Mouse (Mus musculus): ENCODE data around the gene Rgl2. TPM values are rescaled to one million over a fixed set of nuclear protein-coding genes. Genes with fewer than 3 reads are reported as not detected.
"Not testable (repeated sequence)": the region's sequence is repeated elsewhere in the genome, so short reads cannot be mapped to it uniquely, and the experiment has no call there.

Rgl2 gene
- total RNA-seq, 2 experiments from 2014 or later: 22.7 to 37.9 TPM

DNA sequence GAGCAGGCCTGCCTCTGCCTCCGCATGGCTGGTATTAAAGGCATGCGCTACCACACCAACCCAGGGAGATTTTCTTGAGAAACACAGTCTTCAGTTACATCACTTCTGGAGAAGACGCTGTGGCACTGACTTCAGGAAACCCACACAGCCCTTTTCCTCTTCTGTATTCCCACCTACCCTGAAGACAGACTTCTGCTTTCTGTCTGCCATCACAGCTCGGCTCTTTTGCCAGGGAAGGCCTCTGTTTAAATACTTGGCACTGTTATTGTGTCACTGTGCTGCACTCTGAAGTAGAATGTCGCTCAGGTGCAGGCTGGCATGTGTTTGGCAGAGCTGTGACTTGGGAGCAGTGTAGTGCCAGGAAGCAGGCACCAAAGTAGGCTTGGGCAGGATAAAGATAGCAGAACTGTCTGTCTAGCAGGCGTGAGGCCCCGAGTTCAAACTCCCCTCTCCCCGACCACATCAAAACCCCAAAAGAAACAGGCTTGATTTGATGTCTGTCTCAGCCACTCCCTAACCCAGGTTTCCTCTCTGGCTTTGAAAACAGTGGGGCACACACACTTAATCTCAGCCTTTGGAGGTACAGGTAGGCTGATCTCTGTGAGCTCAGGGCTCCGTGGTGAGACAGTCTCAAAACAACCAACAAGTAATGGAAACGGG is 18.2 kb downstream of the Rgl2 start:
- peak; percentile 32 for ATAC-seq (replicated peaks; ENCODE audit: poor library complexity)

DNA sequence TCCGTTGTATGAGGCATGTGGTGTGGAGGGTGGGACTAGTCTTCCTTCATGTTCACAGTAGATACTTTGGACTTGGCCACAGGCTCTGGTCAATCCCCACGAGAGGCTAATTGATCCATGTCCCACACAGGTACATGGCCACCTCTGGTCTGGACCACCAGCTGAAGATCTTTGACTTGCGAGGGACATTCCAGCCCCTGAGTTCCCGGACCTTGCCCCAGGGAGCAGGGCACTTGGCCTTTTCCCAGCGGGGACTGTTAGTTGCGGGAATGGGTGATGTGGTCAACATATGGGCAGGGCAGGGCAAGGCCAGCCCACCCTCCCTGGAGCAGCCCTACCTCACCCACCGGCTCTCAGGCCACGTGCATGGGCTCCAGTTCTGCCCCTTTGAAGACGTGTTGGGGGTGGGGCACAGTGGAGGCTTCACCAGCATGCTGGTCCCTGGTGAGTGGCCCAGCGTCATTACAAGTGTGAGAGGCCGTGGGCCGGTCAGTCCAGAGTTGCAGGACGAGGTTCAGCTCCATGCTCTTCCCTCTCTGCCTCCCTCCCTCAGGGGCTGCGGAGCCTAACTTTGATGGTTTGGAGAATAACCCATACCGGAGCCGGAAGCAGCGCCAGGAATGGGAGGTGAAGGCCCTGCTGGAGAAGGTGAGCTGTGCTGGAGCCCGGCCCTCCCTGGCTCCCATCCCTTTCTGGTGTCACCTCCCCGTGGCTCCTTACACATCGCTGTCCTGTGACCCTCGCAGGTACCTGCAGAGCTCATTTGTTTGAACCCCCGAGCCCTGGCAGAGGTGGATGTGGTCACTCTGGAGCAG is 19.0 kb downstream of the Rgl2 start:
- no peak for ATAC-seq (replicated peaks; ENCODE audit: poor library complexity)

DNA sequence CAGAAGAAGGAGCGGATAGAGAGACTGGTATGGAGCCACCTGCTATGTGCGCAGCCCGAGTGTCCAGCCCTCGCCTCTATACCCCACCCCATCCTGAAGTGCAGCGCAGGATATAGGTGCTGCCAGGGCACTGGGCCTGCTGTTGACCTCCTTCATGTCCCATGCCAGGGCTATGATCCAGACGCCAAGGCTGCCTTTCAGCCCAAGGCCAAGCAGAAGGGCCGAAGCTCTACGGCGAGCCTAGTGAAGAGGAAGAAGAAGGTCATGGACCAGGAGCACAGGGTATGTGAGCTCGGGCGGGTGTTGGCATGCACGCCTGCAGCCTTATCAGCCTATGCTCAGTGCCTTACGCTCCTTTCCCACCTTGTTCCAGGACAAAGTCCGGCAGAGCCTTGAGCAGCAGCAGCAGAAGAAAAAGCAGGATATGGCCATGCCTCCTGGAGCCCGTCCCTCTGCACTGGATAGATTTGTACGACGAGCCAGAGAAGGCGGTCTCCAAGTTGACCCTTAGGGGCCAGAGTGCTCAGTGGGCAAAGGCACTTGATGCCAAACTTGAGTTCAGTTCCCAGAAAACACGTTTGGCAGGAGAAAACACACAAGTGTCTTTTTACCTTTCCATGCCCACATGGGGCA is 19.7 kb downstream of the Rgl2 start:
- ATAC-seq (replicated peaks; ENCODE audit: poor library complexity): no peak

DNA sequence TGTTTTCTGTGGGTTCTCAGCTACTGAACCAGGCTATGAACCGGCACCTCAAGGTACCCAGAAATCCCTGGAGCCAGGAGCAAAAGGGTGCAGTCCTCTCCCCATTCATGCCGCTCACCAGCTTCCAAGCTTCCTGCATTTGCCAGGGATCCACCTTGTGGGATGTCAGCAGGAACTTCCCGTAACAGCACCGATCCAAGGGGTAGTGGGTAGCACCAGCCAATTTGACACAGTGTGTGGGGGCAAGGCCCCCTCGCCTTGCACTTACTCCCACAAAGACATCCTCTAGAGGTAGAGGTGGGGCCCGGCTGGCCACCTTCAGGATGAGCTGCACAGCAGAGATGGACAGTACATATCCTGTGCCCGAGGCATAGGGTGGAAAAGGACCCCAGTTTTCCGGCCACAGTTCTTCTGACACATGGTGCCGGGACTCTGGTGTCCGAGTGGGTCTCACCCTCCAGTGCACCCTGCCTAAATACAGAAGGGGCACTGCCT is 20.8 kb downstream of the Rgl2 start:
- no peak for ATAC-seq (replicated peaks; ENCODE audit: poor library complexity)

DNA sequence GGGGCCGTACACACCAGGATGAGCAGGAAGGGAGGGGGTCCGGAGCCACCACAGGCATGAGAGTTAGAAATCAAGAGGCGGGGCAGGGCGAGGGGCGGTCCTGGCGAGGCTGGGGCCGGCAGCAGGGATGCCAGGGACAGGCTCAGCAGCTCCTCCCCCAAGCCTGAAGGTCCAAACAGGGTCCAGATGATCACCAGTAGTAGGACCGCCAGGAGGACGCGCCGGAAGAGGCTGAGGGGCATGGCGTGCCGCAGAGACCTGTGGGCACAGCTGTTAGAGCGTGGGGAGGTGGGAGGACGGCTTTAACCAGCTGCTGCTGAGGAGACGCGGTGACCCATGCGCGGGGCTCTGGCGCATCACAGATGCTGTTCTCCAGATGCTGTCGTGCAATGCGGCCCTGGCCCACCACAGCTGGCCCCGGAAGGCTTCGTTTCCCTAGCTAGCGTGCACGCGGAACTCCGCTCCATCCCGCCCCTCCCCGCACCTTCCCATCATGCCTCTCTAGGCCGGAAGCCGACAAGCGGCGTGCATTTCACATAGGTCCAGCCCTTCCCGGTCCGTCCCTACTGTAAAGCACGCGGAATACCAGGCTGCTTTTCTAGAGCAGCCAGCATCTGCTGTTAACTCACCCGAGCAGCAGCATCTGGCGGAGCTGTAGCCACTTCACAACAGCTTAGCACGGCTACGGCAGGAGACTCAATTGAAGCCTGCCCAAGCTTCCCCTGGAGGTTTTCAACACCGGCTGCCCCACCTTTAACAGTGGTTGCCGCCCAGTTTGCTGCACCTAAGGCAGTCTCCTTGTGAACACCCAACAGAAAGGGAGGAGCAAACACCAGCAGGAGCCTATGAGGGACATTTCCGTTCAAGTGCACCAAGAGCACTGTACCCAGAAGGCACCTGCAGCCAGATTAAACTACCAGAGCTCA is 21.9 kb downstream of the Rgl2 start, which contains the start of gene B3galt4:
B3galt4 (minus strand) TSS at position 468 of the 926 bp plus-strand sequence.
- ATAC-seq (replicated peaks; ENCODE audit: poor library complexity): peak; percentile 52

DNA sequence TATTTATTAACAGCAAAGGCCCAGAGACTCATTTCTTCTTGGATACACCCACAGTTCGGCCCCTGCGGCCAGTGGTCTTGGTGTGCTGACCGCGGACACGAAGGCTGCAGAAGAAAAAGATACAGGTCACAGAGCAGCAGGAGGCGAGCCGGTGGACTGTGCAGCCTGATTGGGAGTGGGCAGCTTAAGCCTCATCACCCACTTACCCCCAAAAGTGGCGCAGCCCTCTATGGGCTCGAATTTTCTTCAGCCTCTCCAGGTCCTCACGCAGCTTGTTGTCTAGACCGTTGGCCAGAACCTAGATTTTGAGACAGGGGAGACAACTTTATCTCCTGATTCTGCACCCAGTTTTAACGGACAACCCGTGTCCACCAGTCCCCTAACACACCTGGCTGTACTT is 22.7 kb downstream of the Rgl2 start:
- not testable (repeated sequence) for ATAC-seq (replicated peaks; ENCODE audit: poor library complexity)

DNA sequence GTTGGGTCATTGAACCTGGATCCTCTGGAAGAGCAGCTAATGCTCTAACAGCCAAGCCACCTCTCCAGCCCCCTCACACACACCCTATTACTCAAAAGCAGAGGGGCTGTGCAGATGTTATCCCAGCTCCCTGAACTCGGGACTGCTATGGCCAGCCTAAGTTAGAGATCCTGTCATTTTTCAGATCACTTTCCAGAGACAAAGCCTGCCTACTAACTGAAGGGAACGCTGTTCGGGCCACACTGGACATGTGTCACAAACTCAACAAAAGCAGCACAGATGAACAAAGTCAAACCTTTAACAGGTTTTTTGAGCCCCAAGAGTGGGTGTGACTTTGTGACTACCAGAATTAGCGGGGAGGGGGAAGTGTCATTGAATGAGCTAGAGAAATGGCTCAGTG is 23.5 kb downstream of the Rgl2 start:
- ATAC-seq (replicated peaks; ENCODE audit: poor library complexity): no peak

DNA sequence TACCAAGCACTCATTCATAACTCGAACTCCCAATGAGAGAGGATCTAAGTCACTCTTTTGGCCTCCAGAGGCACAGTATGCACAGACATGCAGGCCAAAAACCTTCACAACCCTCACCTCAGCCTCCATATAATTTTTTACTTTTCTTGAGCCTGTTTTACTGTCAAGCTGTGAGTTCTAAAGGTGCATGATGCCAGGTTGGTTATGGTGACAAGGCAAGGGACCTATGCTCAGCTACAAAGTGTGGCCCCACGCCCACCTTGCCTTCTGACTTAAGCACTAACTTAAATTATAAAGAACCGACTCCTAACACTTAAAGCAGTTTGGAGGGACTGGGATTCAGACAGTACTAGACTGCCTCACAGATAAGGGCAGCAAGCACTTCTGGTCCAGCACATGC is 24.0 kb downstream of the Rgl2 start:
- no peak for ATAC-seq (replicated peaks; ENCODE audit: poor library complexity)

DNA sequence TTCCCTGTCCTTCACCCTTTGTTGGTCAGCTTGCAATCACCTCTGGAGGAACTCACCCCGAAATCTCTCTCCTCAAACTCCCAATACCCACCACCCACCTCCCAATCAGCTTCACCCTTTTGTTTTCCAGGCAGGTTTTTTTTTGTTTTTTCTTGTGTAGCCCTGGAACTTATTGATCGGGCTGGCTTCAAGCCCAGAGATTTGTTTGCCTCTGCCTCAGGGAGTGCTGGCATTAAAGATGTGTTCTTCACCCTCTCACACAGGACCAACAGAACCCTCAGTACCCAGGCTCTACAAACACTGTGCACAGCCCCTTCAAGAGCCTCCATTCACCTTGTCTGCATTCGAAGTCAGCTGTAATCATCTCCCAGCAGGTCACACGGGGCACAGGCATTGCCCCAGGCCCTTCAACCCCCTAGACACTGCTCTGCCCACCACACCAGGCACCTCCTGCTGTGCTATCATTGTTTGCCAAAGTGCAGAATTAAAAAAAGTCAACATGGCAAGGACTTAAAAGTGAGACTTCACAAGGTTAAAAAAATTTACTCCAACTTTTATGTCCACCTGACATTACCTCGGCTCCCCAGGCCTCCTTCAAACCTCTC is 24.7 kb downstream of the Rgl2 start:
- no peak for ATAC-seq (replicated peaks; ENCODE audit: poor library complexity)

DNA sequence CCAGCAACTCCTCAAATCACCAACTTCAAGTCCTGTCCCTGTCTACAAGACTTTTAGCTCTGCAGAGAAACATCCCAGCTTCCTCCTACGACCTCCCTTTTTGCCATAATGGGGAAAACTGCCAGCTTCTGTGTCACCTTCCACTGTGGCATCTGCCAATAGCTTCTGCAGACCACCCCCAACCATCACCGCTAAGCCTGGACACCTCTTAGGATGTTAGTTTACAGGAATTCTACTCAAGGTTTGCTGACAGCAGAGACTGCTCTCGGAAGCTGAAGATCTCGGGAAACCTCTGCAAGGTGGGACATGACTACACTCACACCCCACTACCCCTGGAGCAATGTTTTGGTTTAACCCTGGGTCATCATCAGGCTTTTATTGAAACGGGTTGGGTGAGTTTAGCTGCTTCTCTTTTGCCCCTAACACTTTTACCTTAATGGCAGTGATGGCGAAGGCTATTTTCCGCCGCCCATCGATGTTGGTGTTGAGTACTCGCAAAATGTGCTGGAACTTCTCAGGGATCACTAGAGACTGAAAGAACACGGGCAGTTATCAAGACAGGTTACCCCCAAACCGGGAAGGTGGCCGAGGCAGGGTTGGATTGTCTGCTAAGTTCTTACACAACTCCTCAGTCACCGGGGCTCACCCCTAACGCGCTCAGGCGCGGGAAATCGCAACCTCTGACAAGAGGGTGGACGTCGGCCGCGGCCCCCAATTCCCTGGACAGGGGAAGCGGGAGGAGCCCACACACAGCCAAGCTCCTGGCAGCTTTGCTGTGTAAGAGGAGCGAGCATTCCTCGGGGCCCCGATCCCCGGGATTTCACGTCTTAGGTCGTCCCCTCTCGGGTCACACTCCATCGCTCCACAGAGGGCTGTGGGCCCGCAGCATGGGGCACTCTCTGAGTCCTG is 25.6 kb downstream of the Rgl2 start:
- ATAC-seq (replicated peaks; ENCODE audit: poor library complexity): peak; percentile 0; the same call in 1 of the 2 replicates

DNA sequence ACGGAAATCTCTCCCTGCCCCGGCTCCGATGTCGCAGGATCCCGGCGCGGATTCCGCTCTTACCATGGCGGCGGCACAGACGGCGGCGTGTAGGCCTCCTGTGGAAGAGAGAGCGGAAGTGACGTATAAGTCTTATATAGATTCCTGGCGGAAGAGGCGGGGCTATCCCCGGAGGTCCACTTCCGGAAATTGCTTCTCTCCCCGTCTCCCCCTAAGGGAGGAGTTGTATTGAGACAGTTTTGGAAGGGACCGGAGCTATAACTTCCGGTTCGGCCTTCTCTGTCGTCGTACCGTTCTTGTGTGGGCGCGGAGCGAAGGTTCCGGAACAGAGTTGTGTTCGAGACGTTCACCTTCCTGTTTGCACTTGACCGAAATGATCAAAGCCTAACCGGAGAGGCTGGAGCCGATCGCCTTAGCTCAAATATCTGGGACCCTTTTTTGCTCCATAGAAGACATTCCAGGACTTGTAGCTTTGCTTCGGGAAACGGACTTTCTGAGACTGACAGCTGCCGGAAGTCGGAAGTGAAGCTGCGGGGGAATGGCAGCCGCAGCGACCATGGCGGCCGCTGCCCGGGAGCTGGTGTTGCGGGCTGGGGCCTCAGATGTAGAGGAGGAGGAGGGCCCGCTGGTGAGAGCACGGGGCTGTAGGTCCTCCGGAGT is 26.3 kb downstream of the Rgl2 start, which contains the start of the genes Vps52 and Rps18:
Vps52 (plus strand) TSS at position 258 of the 660 bp plus-strand sequence.
Rps18 (minus strand) TSS at position 447 of the 660 bp plus-strand sequence.
- peak; percentile 68 for ATAC-seq (replicated peaks; ENCODE audit: poor library complexity)

DNA sequence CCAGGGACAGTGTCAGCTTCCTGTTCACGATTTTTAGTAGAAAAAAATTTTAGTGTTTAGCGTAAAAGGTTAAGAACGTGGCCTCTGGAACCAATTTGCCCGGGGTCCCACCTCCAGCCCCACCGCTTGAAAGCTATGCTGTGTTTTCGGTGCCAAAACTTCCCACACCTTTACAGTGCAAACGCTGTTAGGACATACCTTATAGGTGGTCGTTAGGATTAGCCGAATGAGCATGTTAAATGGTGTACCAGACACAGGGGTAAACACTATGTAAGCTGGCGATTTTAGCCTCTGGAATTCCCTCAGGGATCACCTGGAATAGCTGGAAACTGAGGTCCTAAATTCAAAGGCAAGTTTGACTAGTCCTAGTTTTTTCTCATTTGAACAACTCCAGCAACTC is 27.0 kb downstream of the Rgl2 start:
- ATAC-seq (replicated peaks; ENCODE audit: poor library complexity): no peak

DNA sequence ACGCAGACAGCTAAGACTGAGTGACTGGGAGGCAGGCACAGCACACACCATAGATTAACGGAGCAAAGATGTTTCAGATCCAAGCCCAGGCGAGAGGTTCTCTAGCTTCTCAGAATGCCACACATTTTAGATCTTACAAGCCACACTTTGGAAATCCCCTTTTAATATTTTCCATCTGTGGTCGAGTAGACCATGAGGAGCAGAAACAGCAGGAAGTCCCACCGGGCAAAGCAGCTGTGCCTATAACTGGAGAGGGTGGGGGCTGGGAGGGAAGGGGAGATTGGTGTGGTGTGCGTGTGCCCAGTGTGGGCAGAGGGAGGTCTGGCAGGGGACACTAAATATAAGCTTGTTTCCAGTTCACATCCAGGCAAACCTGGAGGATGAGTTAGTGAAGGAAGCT is 28.1 kb downstream of the Rgl2 start:
- ATAC-seq (replicated peaks; ENCODE audit: poor library complexity): no peak

DNA sequence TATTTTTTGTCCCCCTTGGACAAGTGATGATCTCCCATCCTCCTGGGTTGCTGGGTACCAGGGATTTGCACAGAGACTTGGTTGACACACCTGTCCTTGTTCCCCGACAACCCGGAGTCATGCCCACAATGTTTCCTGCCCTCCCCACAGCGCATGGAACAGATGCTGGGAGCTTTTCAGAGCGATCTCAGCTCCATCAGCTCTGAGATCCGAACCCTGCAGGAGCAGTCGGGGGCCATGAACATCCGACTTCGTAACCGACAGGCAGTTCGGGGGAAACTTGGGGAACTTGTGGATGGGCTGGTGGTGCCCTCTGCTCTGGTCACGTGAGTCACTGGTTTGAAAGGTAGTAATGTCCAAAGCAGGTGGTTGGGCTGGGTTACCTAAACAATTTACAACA is 29.1 kb downstream of the Rgl2 start:
- no peak for ATAC-seq (replicated peaks; ENCODE audit: poor library complexity)

DNA sequence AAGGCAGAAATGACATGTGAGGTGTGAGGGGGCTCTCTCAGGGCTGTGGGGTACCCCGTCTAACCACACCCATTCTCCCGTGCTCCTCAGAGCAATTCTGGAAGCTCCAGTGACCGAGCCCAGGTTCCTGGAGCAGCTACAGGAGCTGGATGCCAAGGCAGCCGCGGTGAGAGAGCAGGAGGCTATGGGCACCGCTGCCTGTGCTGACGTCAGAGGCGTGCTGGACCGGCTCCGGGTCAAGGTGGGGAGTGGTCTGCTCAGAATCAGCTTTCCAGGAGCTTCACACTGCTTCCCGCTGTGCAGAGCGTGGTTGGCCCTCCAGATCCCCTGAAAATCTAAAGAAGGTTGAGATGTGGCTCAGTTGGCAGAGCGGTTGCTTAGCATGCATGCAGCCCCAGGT is 29.8 kb downstream of the Rgl2 start:
- ATAC-seq (replicated peaks; ENCODE audit: poor library complexity): no peak

DNA sequence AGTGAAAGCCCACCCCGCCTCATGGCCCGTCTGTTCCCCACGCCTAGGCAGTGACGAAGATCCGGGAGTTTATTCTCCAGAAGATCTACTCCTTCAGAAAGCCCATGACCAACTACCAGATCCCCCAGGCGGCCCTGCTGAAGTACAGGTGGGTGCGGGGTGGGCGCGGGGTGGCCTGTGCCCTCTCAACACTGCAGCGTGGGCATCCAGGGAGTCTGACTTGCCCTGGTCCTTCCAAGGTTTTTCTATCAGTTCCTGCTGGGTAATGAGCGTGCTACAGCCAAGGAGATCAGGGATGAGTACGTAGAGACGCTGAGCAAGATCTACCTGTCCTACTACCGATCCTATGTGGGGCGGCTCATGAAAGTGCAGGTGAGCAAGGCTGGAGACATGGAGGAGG is 30.6 kb downstream of the Rgl2 start:
- no peak for ATAC-seq (replicated peaks; ENCODE audit: poor library complexity)

DNA sequence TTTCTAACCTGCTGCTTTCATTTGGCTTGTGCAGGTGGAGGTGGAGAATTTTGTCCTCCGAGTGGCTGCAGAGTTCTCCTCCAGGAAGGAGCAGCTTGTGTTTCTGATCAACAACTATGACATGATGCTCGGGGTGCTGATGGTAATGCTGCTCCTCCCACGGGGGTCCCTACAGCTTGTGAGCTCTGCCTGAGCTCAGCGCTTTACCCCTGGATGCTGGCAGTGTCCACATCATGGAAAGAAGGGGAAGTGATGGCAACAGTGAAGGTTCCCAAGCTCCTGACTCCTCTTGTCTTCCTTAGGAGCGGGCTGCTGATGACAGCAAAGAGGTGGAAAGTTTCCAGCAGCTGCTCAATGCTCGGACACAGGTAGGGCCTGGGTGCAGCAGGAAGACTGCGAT is 33.5 kb downstream of the Rgl2 start:
- ATAC-seq (replicated peaks; ENCODE audit: poor library complexity): no peak

DNA sequence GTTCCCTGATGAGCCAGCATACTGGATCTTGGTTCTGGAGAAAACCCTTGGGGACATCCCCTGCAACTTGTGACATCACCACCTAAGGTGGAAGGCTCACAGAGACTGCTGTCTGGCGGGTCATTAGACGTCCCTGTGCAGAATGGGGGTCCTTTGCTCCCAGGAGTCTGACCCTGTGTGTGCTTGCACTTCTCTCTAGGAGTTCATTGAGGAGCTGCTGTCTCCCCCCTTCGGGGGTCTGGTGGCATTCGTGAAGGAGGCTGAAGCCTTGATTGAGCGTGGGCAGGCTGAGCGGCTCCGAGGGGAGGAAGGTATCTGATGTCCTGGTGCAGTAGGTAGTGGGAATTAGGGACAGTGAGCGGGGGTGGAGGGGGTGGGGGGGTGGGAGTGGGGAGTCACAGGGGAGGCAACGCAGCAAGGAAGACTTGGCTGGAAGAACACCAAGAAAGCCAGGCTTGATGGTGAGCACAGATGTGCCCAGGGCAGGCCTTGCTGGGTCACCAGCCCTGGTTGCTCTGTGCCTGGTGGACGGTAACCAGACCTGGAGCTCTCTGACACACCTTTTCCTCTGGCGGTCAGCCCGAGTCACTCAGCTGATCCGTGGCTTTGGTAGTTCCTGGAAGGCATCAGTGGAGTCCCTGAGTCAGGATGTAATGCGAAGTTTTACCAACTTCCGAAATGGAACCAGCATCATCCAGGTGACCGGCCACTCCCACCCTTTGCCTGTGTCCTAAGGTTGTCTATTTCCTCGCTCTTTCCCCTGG is 35.9 kb downstream of the Rgl2 start:
- no peak for ATAC-seq (replicated peaks; ENCODE audit: poor library complexity)
